Mouse (Mus musculus) forebrain, embryonic 14.5 days (tissue): ENCODE results near the gene Tcf12. TPM values are rescaled to one million over a fixed set of nuclear protein-coding genes. Genes with fewer than 3 reads are reported as not detected.

Source experiments
- ATAC-seq: fragments of 200-750 bp; cut with Nextera tagmentation; 2 replicates; pipeline ENCODE4 v1.8.0; 2017; ENCODE audit warnings: mild to moderate bottlenecking, moderate library complexity
- DNase-seq: peaks from one replicate; pipeline ENCODE4 v3.0.0-alpha.2; 2015; ENCODE audit warnings: low spot score
- H3K27ac ChIP-seq: fragments of 300-500 bp; sonication (generic); 2 replicates; pipeline ENCODE4 v1.5.1; 2014; ENCODE audit warnings: low read depth, mild to moderate bottlenecking, control low read depth, low read length, moderate library complexity
- H3K27me3 ChIP-seq: fragments of 300-500 bp; sonication (generic); replicated peaks from 2 replicates; pipeline ENCODE4 v1.6.1; 2014; ENCODE audit warnings: low read length, control low read depth, mixed read lengths; ENCODE audit not compliant: control insufficient read depth, insufficient read depth
- H3K36me3 ChIP-seq: fragments of 300-500 bp; sonication (generic); 2 replicates; pipeline ENCODE4 v1.6.1; 2014; ENCODE audit warnings: low read length, control low read depth; ENCODE audit not compliant: control insufficient read depth, insufficient read depth
- H3K4me1 ChIP-seq: fragments of 300-500 bp; sonication (generic); 2 replicates; pipeline ENCODE4 v1.6.1; 2014; ENCODE audit warnings: antibody characterized with exemption, low read length, control low read depth; ENCODE audit not compliant: control insufficient read depth, insufficient read depth
- H3K4me2 ChIP-seq: fragments of 300-500 bp; sonication (generic); 2 replicates; pipeline ENCODE4 v1.6.1; 2014; ENCODE audit warnings: mild to moderate bottlenecking, control low read depth, low read length
- H3K4me3 ChIP-seq: fragments of 300-500 bp; sonication (generic); 2 replicates; pipeline ENCODE4 v1.5.1; 2014; ENCODE audit warnings: low read depth, low read length, control low read depth
- H3K9ac ChIP-seq: fragments of 300-500 bp; sonication (generic); 2 replicates; pipeline ENCODE4 v1.6.1; 2014; ENCODE audit warnings: mild to moderate bottlenecking, low read length, control low read depth, moderate library complexity
- H3K9me3 ChIP-seq: fragments of 300-500 bp; sonication (generic); replicated peaks from 2 replicates; pipeline ENCODE4 v1.6.1; 2016; ENCODE audit warnings: low read length, control low read depth, mixed read lengths; ENCODE audit not compliant: control insufficient read depth
- WGBS: fragments of 180-500 bp; shearing (Covaris S2); extraction: QIAGEN DNeasy Blood & Tissue Kit; methylation state at CpG from one replicate; pipeline ENCODE4 v1.1.7; 2014; 5-methylcytosine and 5-hydroxymethylcytosine counted together
- polyA plus RNA-seq: library from polyadenylated mRNA; unstranded; fragments of >200 nt; fragmentation: Nextera tagmentation; extraction: Ambion mirVana; gene quantifications from 2 replicates; pipeline ENCODE4 v1.2.1, GENCODE M21; 2014

Tcf12 gene
- polyA plus RNA-seq, 1 experiment from 2014 or later: 68.1 TPM

DNA sequence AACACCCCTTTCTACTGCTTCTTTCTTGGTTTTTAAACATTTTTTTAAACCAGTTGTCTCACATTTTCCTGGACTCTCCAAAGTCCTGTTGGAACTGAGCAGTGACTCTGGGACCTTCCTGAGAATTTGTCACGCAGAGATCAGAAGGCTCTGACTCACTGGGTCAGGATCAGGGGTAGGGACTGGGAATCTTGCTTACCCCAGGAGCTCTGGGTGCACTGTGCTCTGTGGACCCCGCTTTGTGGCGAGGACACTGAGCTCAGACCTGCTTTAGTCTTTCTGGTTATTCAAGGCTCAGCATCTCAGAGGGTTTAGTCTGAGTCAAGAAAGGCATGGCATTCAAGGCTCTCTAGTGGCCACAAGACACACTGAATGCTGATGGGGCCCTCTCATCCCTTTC, 281.9 kb downstream of the Tcf12 start:
- H3K9ac ChIP-seq: no peak overlapping the region
- H3K9me3 ChIP-seq: no peaks in the 10 kb centered on the region
- DNase-seq: no peak
- no peaks in the 10 kb centered on the region for H3K4me1 ChIP-seq
- no peak overlapping the region for H3K27ac ChIP-seq
- no peak overlapping the region for H3K4me2 ChIP-seq
- ATAC-seq: no peak
- H3K27me3 ChIP-seq: no peaks in the 10 kb centered on the region
- 86% methylated on average over 3 of the region's 3 CpGs for WGBS
- H3K36me3 ChIP-seq: no peaks in the 10 kb centered on the region
- H3K4me3 ChIP-seq: no peak overlapping the region

DNA sequence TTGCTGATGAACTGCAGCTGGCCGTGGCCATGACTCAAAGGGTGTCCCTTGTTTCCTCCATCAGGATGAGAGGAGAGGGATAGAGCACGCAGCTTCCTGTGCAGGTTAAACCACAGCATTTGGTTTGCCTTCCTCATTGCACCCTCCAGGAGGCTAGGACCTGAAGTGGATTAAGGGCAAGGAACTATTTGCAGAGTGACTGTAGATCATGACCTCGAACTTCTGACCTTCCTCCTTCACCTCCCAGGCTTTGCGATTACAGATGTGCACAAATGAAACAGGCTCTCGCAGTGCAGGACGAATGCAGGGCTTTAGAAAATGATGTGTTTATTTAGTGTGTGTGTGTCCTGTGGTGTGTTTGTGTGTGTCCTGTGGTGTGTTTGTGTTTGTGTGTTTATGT, 282.5 kb downstream of the Tcf12 start:
- no peak overlapping the region for H3K27ac ChIP-seq
- DNase-seq (no peak), ATAC-seq (no peak)
- H3K27me3 ChIP-seq: no peaks in the 10 kb centered on the region
- H3K4me3 ChIP-seq: no peak overlapping the region
- WGBS: 82% methylated on average over 6 of the region's 6 CpGs
- no peaks in the 10 kb centered on the region for H3K9me3 ChIP-seq
- H3K4me2 ChIP-seq: no peak overlapping the region
- H3K36me3 ChIP-seq: no peaks in the 10 kb centered on the region
- no peak overlapping the region for H3K9ac ChIP-seq
- no peaks in the 10 kb centered on the region for H3K4me1 ChIP-seq

DNA sequence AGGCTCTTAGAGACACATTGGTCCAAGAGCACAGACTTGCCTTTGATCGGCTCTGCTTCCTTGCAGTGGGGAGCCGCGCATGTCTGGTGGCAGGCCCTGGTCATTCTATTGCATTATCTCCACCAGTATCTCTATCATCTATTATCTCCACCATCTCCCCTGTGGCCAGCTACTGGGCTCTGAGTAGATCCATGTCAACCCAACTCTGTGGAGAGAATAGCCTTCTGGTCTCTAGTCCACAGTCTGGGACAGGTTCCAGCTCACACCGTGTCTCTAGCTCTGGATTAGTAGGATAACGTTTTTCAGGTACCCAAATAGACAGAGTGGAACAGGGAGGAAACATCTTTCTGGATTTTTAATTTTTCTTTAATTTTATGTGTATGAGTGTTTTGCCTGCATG, 284.3 kb downstream of the Tcf12 start:
- Histone ChIP-seq H3K4me3 (no peak overlapping the region), H3K36me3 (no peaks in the 10 kb centered on the region), H3K4me1 (no peaks in the 10 kb centered on the region), H3K27me3 (no peaks in the 10 kb centered on the region), H3K9me3 (no peaks in the 10 kb centered on the region), H3K27ac (no peak overlapping the region), H3K4me2 (no peak overlapping the region), H3K9ac (no peak overlapping the region)
- 95% methylated on average over 5 of the region's 5 CpGs for WGBS
- no peak for ATAC-seq
- DNase-seq: no peak

DNA sequence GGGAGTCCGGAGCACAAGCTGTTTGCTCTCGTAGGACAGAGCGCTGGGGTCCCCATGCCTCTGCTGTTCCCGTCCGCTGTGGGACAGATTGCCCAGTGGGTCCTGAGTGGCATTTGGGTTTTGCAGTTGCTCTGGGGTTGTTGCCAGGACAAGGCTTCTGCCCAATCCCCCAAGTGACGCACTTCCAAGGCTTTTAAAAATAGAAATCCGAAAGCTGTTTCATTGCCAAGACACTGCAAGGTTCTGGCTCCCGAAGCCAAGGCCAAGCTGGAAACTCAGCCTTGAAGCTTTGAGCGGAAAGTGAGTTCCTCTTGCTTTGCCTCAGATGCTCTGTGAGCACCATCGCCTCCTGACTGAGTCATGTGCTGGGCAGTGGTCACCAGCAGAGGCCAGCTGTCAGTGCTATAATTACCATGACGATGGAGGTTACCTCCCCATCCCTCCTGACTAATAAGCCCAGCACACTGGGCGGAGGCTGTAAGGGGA, 285.6 kb downstream of the Tcf12 start:
- Histone ChIP-seq H3K4me1 (no peaks in the 10 kb centered on the region), H3K4me2 (no peak overlapping the region), H3K36me3 (no peaks in the 10 kb centered on the region), H3K27me3 (no peaks in the 10 kb centered on the region), H3K9me3 (no peaks in the 10 kb centered on the region), H3K4me3 (no peak overlapping the region), H3K9ac (no peak overlapping the region), H3K27ac (no peak overlapping the region)
- ATAC-seq (no peak), DNase-seq (peak; percentile 39)
- 77% methylated on average over 12 of the region's 12 CpGs for WGBS

DNA sequence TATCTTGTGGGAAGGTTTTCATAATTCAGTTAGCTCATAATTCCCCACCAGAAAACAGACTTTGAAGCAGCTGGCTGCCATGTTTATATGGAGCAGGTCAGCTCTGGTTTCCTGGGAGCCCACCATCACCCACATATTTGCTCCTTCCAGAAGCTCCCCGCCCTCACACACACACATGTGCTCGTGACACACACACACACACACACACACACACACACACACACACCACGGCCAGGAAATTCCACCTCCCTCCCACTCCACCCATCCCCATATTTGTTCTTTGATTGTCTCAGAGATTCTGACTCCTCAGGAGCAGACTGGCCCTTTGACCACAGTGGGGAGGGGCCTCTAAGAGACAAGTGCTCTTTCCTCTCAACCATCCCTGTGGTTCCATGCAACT, 289.7 kb downstream of the Tcf12 start:
- 93% methylated on average over 3 of the region's 3 CpGs for WGBS
- no peaks in the 10 kb centered on the region for H3K36me3 ChIP-seq

DNA sequence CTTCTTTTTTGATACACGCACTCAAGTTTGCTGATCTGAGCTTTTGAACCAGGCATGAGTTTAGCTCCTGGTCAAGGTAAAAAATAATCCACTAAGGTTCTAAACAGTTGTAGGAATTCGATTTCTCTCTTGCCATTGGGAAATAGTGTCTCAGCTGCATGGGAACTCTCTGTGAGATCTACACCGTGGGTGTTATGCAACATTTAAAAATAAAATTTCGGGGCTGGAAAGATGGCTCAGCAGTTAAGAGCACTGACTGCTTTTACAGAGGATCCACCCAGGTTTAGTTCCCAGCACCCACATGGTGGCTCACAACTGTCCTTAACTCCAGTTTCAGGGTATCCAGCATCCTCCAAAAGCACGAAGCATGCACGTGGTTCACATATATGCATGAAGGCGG, 293.2 kb downstream of the Tcf12 start:
- no peak overlapping the region for H3K27ac ChIP-seq
- H3K9ac ChIP-seq: no peak overlapping the region
- no peaks in the 10 kb centered on the region for H3K36me3 ChIP-seq
- no peak for DNase-seq
- H3K27me3 ChIP-seq: no peaks in the 10 kb centered on the region
- no peaks in the 10 kb centered on the region for H3K4me1 ChIP-seq
- no peak overlapping the region for H3K4me3 ChIP-seq
- no peak for ATAC-seq
- 91% methylated on average over 7 of the region's 7 CpGs for WGBS
- no peak overlapping the region for H3K4me2 ChIP-seq
- H3K9me3 ChIP-seq: no peaks in the 10 kb centered on the region

More for the DNA sequence above, 289.7 kb downstream of the Tcf12 start:
- ATAC-seq (no peak), DNase-seq (no peak)
- H3K4me1 ChIP-seq: no peaks in the 10 kb centered on the region
- H3K4me2 ChIP-seq: no peak overlapping the region
- no peaks in the 10 kb centered on the region for H3K9me3 ChIP-seq
- H3K9ac ChIP-seq: no peak overlapping the region
- H3K27ac ChIP-seq: no peak overlapping the region
- H3K4me3 ChIP-seq: no peak overlapping the region
- no peaks in the 10 kb centered on the region for H3K27me3 ChIP-seq

DNA sequence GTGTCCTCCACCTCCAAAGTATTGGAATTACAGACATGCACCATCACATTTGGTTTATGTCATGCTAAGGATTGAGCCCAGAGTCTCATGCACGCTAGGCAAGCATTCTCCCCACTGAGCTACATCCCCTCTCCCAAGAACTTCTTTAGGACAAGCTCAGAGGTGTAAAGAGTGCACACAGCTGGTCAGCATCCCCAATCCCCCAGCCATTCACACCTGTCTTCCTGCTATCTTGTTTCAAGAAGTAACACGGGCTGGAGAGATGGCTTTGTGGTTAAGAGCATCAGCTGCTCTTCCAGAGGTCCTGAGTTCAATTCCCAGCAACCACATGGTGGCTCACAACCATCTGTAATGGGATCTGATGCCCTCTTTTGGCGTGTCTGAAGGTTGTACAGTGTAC, 295.6 kb downstream of the Tcf12 start:
- ATAC-seq (no peak), DNase-seq (no peak)
- Histone ChIP-seq H3K4me1 (no peaks in the 10 kb centered on the region), H3K27me3 (no peaks in the 10 kb centered on the region), H3K4me2 (no peak overlapping the region), H3K27ac (no peak overlapping the region), H3K9me3 (no peaks in the 10 kb centered on the region), H3K36me3 (no peaks in the 10 kb centered on the region), H3K4me3 (no peak overlapping the region), H3K9ac (no peak overlapping the region)
- 82% methylated on average over 3 of the region's 3 CpGs for WGBS

DNA sequence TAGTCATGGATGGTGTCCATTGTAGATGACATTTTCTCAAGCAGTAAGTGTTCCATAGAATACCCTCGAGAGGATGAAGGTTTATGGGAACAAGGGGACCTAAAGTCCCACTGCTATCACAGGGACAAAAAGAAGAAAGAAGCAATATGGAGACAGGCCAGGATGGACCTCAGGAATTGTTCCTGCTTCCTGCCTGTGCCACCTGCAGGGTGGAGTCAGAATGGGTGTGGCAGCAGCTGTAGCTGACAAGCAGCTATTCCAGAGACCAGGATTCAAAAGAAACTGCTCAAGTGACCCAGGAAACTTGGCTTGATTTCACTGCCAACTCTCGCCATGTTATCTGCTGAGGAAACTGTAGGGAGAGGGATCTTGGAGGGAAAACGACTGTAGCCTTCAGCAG, 298.1 kb downstream of the Tcf12 start:
- Histone ChIP-seq H3K4me3 (no peak overlapping the region), H3K4me2 (no peak overlapping the region), H3K36me3 (no peaks in the 10 kb centered on the region), H3K4me1 (no peaks in the 10 kb centered on the region), H3K27me3 (no peaks in the 10 kb centered on the region), H3K27ac (no peak overlapping the region), H3K9ac (no peak overlapping the region), H3K9me3 (no peaks in the 10 kb centered on the region)
- ATAC-seq: no peak
- DNase-seq: no peak
- WGBS: 98% methylated on average over 3 of the region's 3 CpGs

DNA sequence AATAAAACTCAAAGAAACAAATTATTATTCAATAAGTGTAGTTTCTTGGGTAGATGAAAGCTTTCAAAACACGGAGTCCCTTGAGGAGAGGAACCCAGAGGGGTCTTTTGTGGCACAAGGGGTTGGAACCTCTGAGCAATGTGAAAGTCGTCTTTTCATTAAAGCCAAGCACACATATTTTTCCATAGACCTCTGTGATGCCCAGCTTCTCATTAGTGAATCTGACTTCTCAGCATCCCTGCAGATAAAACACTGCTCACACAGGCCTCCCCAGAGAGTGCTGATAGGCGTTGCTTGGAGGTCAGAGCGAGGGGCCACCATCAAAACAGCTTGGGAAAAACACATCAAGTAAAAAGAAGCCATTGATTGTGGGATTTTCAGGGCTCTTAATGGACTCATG, 298.8 kb downstream of the Tcf12 start:
- Histone ChIP-seq H3K27ac (no peak overlapping the region), H3K36me3 (no peaks in the 10 kb centered on the region), H3K4me1 (no peaks in the 10 kb centered on the region), H3K4me2 (no peak overlapping the region), H3K9ac (no peak overlapping the region), H3K4me3 (no peak overlapping the region), H3K9me3 (no peaks in the 10 kb centered on the region), H3K27me3 (no peaks in the 10 kb centered on the region)
- DNase-seq (no peak), ATAC-seq (no peak)
- WGBS: 15% methylated on average over 4 of the region's 4 CpGs
